Mouse (Mus musculus) pancreas, adult 10 weeks (tissue): ENCODE results near the gene Tex16. TPM values are rescaled to one million over a fixed set of nuclear protein-coding genes. Genes with fewer than 3 reads are reported as not detected.

Experiments
- polyA plus RNA-seq: library from polyadenylated mRNA; stranded (reverse); fragments of 350-450 nt; fragmentation: Illumina TruSeq; extraction: RNeasy Lipid Tissue Mini Kit (QIAGEN cat#74804); gene quantifications from one replicate; pipeline ENCODE4 v1.2.3, GENCODE M21; 2015; ENCODE audit warnings: low read depth, low replicate concordance; ENCODE audit not compliant: insufficient read depth

Tex16 gene
- not detected for polyA plus RNA-seq

DNA sequence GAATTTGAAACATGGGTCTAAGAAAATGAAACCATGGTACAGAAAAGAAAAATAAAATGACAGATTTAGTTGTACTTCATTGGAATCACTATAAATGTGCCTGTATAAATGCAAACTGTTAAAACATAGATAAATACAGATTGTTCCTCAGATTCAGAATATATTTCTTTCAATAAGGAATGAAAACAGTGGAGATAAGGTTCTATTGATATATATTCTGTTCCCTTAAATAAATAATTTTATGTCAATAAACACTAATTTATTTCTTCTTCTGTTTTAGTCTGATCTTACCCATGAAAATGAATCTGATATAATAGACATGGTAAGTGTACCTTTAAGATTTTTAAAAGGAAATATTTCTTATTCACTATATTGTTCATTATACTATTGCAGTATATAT, at the start of gene Tex16:
Gene Tex16 (plus strand): TSS at position 301 of the 400 bp plus-strand sequence.

Other genes with a start within 250 kb of the Tex16 start
- not detected for gene Gm45194, start 119.6 kb upstream of the Tex16 start, polyA plus RNA-seq
- gene 4933403O08Rik, start 228.0 kb downstream of the Tex16 start, polyA plus RNA-seq = not detected